In the genomic region with DNA sequence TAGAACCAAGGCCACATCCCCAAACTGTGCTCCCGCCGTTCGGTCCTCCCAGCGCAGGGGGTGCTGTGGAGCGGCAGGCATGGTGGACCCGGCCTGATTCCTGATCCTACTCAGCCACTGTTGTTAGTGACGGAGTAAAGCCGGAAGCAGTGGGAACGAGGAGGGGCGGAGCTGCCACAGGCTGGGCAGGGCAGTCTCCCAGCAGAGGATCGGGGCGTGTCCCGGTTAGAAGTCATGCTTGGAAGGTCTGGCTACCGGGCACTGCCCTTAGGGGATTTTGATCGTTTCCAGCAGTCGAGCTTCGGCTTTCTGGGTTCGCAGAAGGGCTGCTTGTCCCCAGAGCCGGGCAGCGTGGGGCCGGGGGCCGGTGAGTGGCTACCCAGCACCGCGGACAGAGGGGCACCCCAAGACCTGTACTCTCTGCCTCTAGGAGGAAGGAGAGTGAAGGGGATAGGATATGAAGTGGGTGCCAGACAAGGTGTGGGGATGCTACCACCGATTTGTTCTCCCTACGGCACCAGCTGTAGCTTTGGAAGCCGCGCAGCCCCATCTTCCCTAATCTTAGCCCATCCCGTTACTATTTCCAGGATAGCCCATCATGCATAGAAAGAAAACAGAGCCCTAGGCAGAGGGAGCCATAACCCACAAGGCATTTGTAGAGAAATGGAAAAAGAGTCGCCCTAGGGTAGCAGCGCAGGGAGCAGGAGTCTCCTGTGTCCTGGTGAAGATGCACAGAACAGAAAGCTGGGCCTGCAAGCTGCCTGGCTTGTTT, we compare ENCODE assay signal across 8 mouse cellular contexts. TPM values are rescaled to one million over a fixed set of nuclear protein-coding genes. Genes with fewer than 3 reads are reported as not detected.
DNase-seq lines count a peak whose midpoint lies in the region; ATAC-seq lines count a peak whose summit lies in the region.

A gene (plus strand): TSS at position 132 of the 772 bp plus-strand sequence.

- H3K27ac ChIP-seq in hindbrain, embryonic 16.5 days (ENCODE audit: low read depth, low read length), result peak within 1 kb of the TSS; percentile 78
- peak within 1 kb of the TSS; percentile 69 for H3K27ac ChIP-seq in macrophage

- peak; percentile 95 for DNase-seq in T-cell, adult 2 months (ENCODE audit: low spot score)
- DNase-seq in cerebellum, postnatal 36 days, result peak; percentile 93 to 94
- DNase-seq in gastrocnemius, adult 18-20 months (ENCODE audit: low spot score), result peak; percentile 95
- peak; percentile 93 to 94 for DNase-seq in left cerebral cortex, adult 18-20 months (ENCODE audit: low spot score in 2 of 2)
- peak; percentile 95 for DNase-seq in right cerebral cortex, adult 18-20 months
- DNase-seq in urinary bladder, postnatal 10 days (ENCODE audit: low spot score), result peak; percentile 82

- H3K4me1 ChIP-seq in hindbrain, embryonic 16.5 days (ENCODE audit: control insufficient read depth, insufficient read depth, low read depth, low read length), result peaks cover 8% of the 10 kb centered on the region

- H3K9ac ChIP-seq in hindbrain, embryonic 16.5 days (ENCODE audit: low read depth, low read length), result peak within 1 kb of the TSS; percentile 87

- H3K9me3 ChIP-seq in hindbrain, embryonic 16.5 days (ENCODE audit: control insufficient read depth, low read length), result no peaks in the 10 kb centered on the region

- no peaks in the 10 kb centered on the region for H3K27me3 ChIP-seq in hindbrain, embryonic 16.5 days (replicated peaks; ENCODE audit: control insufficient read depth, insufficient read depth, low read length)

- peaks cover 12% of the 10 kb centered on the region for H3K36me3 ChIP-seq in hindbrain, embryonic 16.5 days (ENCODE audit: control insufficient read depth, insufficient read depth, low read length)
- H3K36me3 ChIP-seq in macrophage (ENCODE audit: inconsistent target), result peaks cover 18% of the 10 kb centered on the region

- peak; percentile 97 for ATAC-seq in hindbrain, embryonic 16.5 days

- H3K4me3 ChIP-seq in hindbrain, embryonic 16.5 days (ENCODE audit: low read length), result peak within 1 kb of the TSS; percentile 89
- peak within 1 kb of the TSS; percentile 70 for H3K4me3 ChIP-seq in macrophage (ENCODE audit: inconsistent target)

- WGBS in hindbrain, embryonic 16.5 days, result under 1% methylated on average over 31 of the region's 31 CpGs
- WGBS in macrophage (ENCODE audit: missing documents), result 1% methylated on average over 31 of the region's 31 CpGs

- peak within 1 kb of the TSS; percentile 65 for H3K4me2 ChIP-seq in hindbrain, embryonic 16.5 days (ENCODE audit: low read length)

- peaks cover 30% of the 10 kb centered on the region for H3K79me2 ChIP-seq in macrophage (ENCODE audit: inconsistent target)

RNA-seq across cellular contexts. Expression of the gene that starts here (rescaled TPM):
- 1 to 10 TPM; 6.8 to 7.3 TPM for total RNA-seq in gastrocnemius, adult 18-20 months (2021)
- 141 and 142 TPM in 2 replicates for polyA plus RNA-seq in hindbrain, embryonic 16.5 days (2015; fragmentation: Nextera tagmentation; extraction: Ambion mirVana)
- 10 to 100 TPM; 67.9 to 69.7 TPM for total RNA-seq in left cerebral cortex, adult 18-20 months (2021)
- 100 to 1,000 TPM in 13 of 26 experiments, 10 to 100 TPM in 13; 27.1 to 163 (median 99.6) TPM for total RNA-seq in macrophage (2018; cell fraction: chromatin; rRNA removed)
- 10 to 100 TPM; 10.7 to 62.8 (median 27.9) TPM for total RNA-seq in macrophage (2018; cell fraction: cytosol; rRNA removed)
- total RNA-seq in macrophage (2018; cell fraction: nucleus; rRNA removed), result 100 to 1,000 TPM in 7 of 26 experiments, 10 to 100 TPM in 19; 29.0 to 154 (median 81.6) TPM
- 18.3 to 33.2 TPM (median 18.3 TPM) in 3 replicates for polyA plus RNA-seq in macrophage (2018)

Comparison
In these comparisons a context has a peak if more than half of its experiments do, and no peak if none do; other contexts are left out.
1. Peak in every context shown above with its lines: DNase-seq, ATAC-seq, H3K4me3 ChIP-seq and H3K27ac ChIP-seq.
2. RNA of the gene that starts here (total RNA-seq): 67.9 to 69.7 TPM in left cerebral cortex, adult 18-20 months; 6.8 to 7.3 TPM in gastrocnemius, adult 18-20 months; every median in the first group is over 4 times any median in the second.